Mouse (Mus musculus): ENCODE data around the gene Dcdc2a. TPM values are rescaled to one million over a fixed set of nuclear protein-coding genes. Genes with fewer than 3 reads are reported as not detected.
A peak's percentile ranks its signal among the peaks of the same experiment; 100 is the strongest.

The Dcdc2a gene
- polyA plus RNA-seq, 1 experiment from 2014 or later: 34.5 TPM

DNA sequence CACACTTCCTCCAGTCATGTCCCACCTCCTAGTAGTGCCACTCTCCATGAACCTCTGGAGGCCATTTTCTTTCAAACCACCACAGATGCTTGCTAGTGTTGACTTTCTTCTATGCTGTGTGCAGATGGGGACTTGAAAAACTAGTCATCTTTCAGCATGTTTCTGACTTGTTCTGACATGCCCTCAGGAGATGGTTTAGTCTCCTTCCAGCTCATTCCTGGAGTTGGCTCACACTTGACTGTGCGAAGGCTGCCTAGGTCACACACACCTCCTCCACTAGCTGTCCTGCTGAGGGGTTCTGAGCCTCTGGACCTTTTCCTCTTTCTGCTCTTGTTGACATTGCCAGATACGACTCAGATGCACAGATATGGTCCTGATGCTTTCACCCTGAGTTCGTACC lies 106.8 kb downstream of the Dcdc2a start:
- Histone ChIP-seq H3K9ac (ENCODE audit: low read depth, low read length) (no peak overlapping the region), H3K9me3 (ENCODE audit: control insufficient read depth, low read length) (no peaks in the 10 kb centered on the region), H3K4me2 (replicated peaks; ENCODE audit: low read depth, low read length) (no peak overlapping the region), H3K4me3 (ENCODE audit: low read length) (no peak overlapping the region), H3K4me1 (ENCODE audit: control insufficient read depth, insufficient read depth, low read length) (no peaks in the 10 kb centered on the region), H3K27me3 (ENCODE audit: control insufficient read depth, insufficient read depth, low read length) (no peaks in the 10 kb centered on the region), H3K36me3 (ENCODE audit: control insufficient read depth, insufficient read depth, low read length) (no peaks in the 10 kb centered on the region), H3K27ac (ENCODE audit: low read depth, low read length) (no peak overlapping the region)
- WGBS: 83% methylated on average over 3 of the region's 3 CpGs
- ATAC-seq (ENCODE audit: low FRiP score, low TSS enrichment): no peak

DNA sequence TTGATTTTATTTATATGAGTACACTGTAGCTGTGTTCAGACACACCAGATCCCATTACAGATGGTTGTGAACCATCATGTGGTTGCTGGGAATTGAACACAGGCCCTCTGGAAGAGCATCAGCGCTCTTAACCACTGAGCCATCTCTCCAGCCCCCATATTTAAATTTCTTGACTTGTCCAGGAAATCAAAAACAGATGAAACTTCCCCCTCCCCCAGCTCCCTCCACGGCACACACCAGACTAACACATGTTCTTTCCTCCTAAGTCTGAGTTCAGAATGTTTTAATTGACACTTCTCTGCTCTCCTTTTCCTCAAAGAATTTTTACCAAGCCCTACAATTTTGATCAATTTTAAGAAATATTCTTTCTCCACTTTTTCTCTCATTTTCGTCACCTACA lies 113.1 kb downstream of the Dcdc2a start:
- Histone ChIP-seq H3K9me3 (ENCODE audit: control insufficient read depth, low read length) (no peaks in the 10 kb centered on the region), H3K36me3 (ENCODE audit: control insufficient read depth, insufficient read depth, low read length) (no peaks in the 10 kb centered on the region), H3K4me2 (replicated peaks; ENCODE audit: low read depth, low read length) (no peak overlapping the region), H3K27me3 (ENCODE audit: control insufficient read depth, insufficient read depth, low read length) (no peaks in the 10 kb centered on the region), H3K9ac (ENCODE audit: low read depth, low read length) (no peak overlapping the region), H3K27ac (ENCODE audit: low read depth, low read length) (no peak overlapping the region), H3K4me1 (ENCODE audit: control insufficient read depth, insufficient read depth, low read length) (no peaks in the 10 kb centered on the region), H3K4me3 (ENCODE audit: low read length) (no peak overlapping the region)
- ATAC-seq (ENCODE audit: low FRiP score, low TSS enrichment): no peak
- WGBS: 86% methylated on average over 3 of the region's 3 CpGs

DNA sequence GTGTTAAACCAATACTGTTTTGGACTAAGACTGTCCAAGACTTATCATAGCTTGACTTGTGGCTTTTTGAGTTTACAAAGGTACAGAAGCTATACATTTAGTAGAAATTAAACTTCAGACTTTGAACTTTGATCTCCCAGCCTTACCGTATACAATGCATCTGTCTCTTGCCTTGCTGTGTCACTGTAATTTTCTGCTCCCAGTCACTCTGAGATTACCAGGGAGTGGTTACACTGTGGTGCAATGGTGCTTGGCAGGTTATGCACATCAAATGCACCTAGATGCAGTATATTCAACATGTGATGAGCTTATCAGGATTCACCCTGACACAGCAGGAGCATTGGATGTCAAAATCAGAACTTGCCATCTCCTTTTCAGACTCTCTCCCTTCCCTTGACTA lies 122.0 kb downstream of the Dcdc2a start:
- no peak for ATAC-seq (ENCODE audit: low FRiP score, low TSS enrichment)
- H3K4me3 ChIP-seq (ENCODE audit: low read length): no peak overlapping the region
- H3K9me3 ChIP-seq (ENCODE audit: control insufficient read depth, low read length): no peaks in the 10 kb centered on the region
- no peaks in the 10 kb centered on the region for H3K36me3 ChIP-seq (ENCODE audit: control insufficient read depth, insufficient read depth, low read length)
- no peaks in the 10 kb centered on the region for H3K27me3 ChIP-seq (ENCODE audit: control insufficient read depth, insufficient read depth, low read length)
- no peak overlapping the region for H3K27ac ChIP-seq (ENCODE audit: low read depth, low read length)
- WGBS: 71% methylated on average over 1 of the region's 1 CpGs
- H3K4me1 ChIP-seq (ENCODE audit: control insufficient read depth, insufficient read depth, low read length): no peaks in the 10 kb centered on the region
- H3K9ac ChIP-seq (ENCODE audit: low read depth, low read length): no peak overlapping the region
- no peak overlapping the region for H3K4me2 ChIP-seq (replicated peaks; ENCODE audit: low read depth, low read length)

DNA sequence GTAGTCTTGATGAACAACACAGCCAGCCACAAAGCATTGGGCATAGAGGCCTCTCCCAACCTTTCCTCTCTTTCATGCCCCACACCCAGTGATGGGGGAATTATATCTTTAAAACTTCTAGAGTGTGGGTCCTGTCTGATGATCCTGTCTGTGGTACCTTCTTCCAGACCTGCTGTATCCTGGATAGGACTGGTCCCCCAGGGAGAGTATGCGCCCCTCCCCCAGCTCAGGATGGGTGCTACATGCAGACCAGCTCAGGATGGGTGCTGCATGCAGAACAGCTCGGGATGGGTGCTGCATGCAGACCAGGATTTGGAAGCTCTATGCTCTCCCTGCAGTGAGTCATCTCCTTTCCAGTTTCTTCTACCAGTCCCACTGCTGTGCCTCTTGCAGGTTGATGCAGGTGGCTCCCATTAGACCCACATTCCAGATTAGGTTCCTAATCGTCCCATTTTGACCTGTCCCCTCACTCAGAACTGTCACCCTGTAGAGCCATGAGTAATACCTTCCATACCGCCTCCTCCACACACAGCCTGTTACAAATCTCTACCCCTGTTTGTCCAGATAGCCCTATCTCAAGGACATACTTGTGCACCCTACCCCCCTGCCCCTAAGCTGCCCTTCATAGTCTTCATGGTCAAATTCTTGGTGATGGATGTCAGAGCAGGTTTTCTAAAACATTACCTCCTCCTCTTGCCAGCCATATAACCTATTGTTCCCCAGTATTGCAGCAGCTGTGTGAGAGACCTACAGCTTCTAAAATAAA lies 122.6 kb downstream of the Dcdc2a start:
- no peaks in the 10 kb centered on the region for H3K4me1 ChIP-seq (ENCODE audit: control insufficient read depth, insufficient read depth, low read length)
- H3K27ac ChIP-seq (ENCODE audit: low read depth, low read length): no peak overlapping the region
- H3K36me3 ChIP-seq (ENCODE audit: control insufficient read depth, insufficient read depth, low read length): no peaks in the 10 kb centered on the region
- H3K4me2 ChIP-seq (replicated peaks; ENCODE audit: low read depth, low read length): no peak overlapping the region
- 77% methylated on average over 4 of the region's 4 CpGs for WGBS
- no peaks in the 10 kb centered on the region for H3K27me3 ChIP-seq (ENCODE audit: control insufficient read depth, insufficient read depth, low read length)
- no peak for ATAC-seq (ENCODE audit: low FRiP score, low TSS enrichment)
- H3K9ac ChIP-seq (ENCODE audit: low read depth, low read length): no peak overlapping the region
- no peak overlapping the region for H3K4me3 ChIP-seq (ENCODE audit: low read length)
- H3K9me3 ChIP-seq (ENCODE audit: control insufficient read depth, low read length): no peaks in the 10 kb centered on the region

DNA sequence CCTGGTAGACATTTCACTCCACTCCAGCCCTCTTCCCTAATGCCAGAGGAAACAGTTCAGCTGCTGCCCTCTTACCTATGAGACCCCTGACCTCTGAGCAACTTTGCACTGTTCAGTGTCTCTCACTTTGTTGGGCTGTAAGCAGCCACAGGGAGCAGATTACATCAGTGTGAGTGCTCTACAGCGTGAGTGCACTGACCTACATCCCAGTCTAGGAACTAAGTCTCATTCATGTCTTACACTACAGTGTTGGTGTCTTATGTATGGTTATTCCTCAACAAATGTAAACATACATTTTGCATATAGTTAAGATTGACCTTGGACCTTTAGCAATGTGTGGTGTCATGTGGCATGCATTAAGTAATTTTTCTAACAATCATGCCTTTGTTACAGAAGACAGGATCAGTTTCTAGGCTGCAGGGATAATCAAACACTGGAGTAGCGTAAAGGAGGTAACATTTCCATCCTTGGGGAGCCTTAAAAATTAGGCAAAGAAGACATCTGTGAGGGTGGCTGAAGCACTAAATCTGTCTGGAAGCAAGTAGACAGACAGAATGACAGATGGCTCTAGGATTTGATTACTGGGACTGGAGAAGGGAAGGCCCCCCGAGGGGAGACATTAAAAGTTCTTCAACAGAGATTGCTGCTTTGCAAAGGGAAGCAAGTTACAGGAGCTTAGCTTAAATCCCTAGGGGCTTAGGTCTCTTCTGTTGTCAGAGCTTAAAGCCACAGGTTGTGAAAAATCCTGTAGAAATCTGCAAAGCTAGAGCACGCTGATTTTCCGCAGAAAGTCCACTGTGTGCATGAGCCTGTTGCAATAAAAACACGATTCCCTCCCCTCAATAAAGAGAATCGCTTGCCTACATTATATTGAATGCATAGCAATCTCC lies 130.9 kb downstream of the Dcdc2a start:
- Histone ChIP-seq H3K9ac (ENCODE audit: low read depth, low read length) (no peak overlapping the region), H3K9me3 (ENCODE audit: control insufficient read depth, low read length) (no peaks in the 10 kb centered on the region), H3K27ac (ENCODE audit: low read depth, low read length) (no peak overlapping the region; the same call in 1 of the 2 replicates), H3K4me3 (ENCODE audit: low read length) (no peak overlapping the region), H3K36me3 (ENCODE audit: control insufficient read depth, insufficient read depth, low read length) (no peaks in the 10 kb centered on the region), H3K4me2 (replicated peaks; ENCODE audit: low read depth, low read length) (peak overlapping the region; percentile 32), H3K27me3 (ENCODE audit: control insufficient read depth, insufficient read depth, low read length) (no peaks in the 10 kb centered on the region), H3K4me1 (ENCODE audit: control insufficient read depth, insufficient read depth, low read length) (peaks cover 9% of the 10 kb centered on the region; the same call in 1 of the 2 replicates)
- no peak for ATAC-seq (ENCODE audit: low FRiP score, low TSS enrichment)
- 21% methylated on average over 7 of the region's 7 CpGs for WGBS

DNA sequence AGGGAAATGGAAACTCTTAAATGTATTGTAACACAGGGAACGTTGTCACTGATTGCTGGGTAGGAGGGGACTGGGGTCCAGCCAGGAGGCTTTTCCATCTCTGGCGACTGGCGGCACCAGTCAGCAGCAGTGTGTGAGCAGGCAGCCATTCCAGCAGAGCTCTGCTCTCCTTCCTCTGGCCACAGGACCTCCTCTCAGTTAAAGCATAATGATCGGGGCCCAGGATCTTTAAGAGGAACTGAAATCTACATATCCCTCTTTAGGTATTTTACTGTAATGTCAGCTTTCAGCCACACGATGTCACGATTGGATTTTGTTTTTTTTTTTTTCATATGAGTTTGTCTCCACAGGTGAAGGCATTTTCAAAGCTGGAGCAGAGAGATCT lies 131.5 kb downstream of the Dcdc2a start:
- H3K4me3 ChIP-seq (ENCODE audit: low read length): no peak overlapping the region
- H3K27me3 ChIP-seq (ENCODE audit: control insufficient read depth, insufficient read depth, low read length): no peaks in the 10 kb centered on the region
- no peak overlapping the region for H3K9ac ChIP-seq (ENCODE audit: low read depth, low read length)
- peaks cover 9% of the 10 kb centered on the region; the same call in 1 of the 2 replicates for H3K4me1 ChIP-seq (ENCODE audit: control insufficient read depth, insufficient read depth, low read length)
- peak overlapping the region; percentile 32 for H3K4me2 ChIP-seq (replicated peaks; ENCODE audit: low read depth, low read length)
- no peaks in the 10 kb centered on the region for H3K36me3 ChIP-seq (ENCODE audit: control insufficient read depth, insufficient read depth, low read length)
- no peak overlapping the region; the same call in 1 of the 2 replicates for H3K27ac ChIP-seq (ENCODE audit: low read depth, low read length)
- H3K9me3 ChIP-seq (ENCODE audit: control insufficient read depth, low read length): no peaks in the 10 kb centered on the region
- WGBS: 7% methylated on average over 6 of the region's 6 CpGs
- peak; percentile 56; the same call in 1 of the 2 replicates for ATAC-seq (ENCODE audit: low FRiP score, low TSS enrichment)

DNA sequence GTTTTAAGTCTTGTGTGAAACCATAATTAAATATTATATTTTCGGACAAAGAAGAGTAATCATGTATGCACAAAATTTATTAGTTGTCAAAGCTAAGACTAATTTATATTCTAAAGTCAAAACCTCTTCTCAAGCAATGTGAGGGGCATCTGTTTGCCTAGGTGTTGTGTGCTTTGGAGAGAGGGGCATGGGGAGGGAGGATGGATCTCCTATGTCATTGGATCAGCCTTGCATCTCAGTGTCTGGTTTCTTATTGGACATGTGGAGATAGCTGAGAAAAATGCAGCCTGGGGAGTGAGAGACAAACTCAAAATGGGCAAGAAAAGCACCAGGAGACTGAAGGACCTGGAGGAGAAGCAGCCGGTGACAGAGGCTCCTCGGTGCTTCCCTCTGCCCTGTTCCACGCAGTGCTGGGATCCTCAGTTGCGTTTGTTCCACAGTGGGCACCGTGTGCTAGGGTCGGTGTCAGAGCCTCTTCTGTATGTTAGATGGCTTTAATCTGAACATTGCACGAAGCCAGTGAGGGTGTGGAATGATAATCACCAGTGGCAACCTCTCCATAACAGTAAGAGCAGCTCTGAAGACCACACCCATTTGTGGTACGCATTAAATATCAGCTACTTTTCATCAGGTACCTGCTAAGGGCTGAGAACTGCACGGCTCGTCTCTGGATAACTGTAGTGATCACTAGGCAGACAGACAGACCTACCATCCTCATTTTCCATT lies 133.8 kb downstream of the Dcdc2a start:
- no peak overlapping the region for H3K9ac ChIP-seq (ENCODE audit: low read depth, low read length)
- no peak for ATAC-seq (ENCODE audit: low FRiP score, low TSS enrichment)
- H3K27me3 ChIP-seq (ENCODE audit: control insufficient read depth, insufficient read depth, low read length): no peaks in the 10 kb centered on the region
- no peak overlapping the region for H3K27ac ChIP-seq (ENCODE audit: low read depth, low read length)
- no peaks in the 10 kb centered on the region for H3K36me3 ChIP-seq (ENCODE audit: control insufficient read depth, insufficient read depth, low read length)
- no peaks in the 10 kb centered on the region for H3K9me3 ChIP-seq (ENCODE audit: control insufficient read depth, low read length)
- 78% methylated on average over 11 of the region's 11 CpGs for WGBS
- H3K4me1 ChIP-seq (ENCODE audit: control insufficient read depth, insufficient read depth, low read length): peaks cover 9% of the 10 kb centered on the region; the same call in 1 of the 2 replicates
- no peak overlapping the region for H3K4me2 ChIP-seq (replicated peaks; ENCODE audit: low read depth, low read length)
- H3K4me3 ChIP-seq (ENCODE audit: low read length): no peak overlapping the region

DNA sequence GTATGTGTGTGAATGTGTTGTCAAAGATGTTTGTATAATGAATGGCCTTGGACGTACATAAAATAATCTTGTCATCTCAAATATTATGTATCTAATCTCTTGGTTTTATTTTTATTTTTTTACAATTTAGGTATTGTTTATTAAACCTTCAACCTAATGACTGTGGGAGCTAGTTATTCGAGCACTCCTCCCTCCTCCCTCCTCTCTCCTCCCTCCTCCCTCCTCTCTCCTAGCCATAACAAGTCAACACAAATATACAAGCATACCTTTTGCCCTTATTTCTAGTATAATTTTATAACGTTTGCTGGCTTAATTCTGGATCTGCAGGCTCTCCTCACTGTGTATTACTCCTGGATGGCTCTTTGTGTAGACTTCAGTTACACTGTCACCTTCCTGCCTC lies 134.4 kb downstream of the Dcdc2a start:
- peaks cover 9% of the 10 kb centered on the region; the same call in 1 of the 2 replicates for H3K4me1 ChIP-seq (ENCODE audit: control insufficient read depth, insufficient read depth, low read length)
- H3K36me3 ChIP-seq (ENCODE audit: control insufficient read depth, insufficient read depth, low read length): no peaks in the 10 kb centered on the region
- 79% methylated on average over 3 of the region's 3 CpGs for WGBS
- no peak overlapping the region for H3K9ac ChIP-seq (ENCODE audit: low read depth, low read length)
- H3K9me3 ChIP-seq (ENCODE audit: control insufficient read depth, low read length): no peaks in the 10 kb centered on the region
- no peak overlapping the region for H3K27ac ChIP-seq (ENCODE audit: low read depth, low read length)
- H3K4me2 ChIP-seq (replicated peaks; ENCODE audit: low read depth, low read length): no peak overlapping the region
- ATAC-seq (ENCODE audit: low FRiP score, low TSS enrichment): no peak
- no peak overlapping the region for H3K4me3 ChIP-seq (ENCODE audit: low read length)
- no peaks in the 10 kb centered on the region for H3K27me3 ChIP-seq (ENCODE audit: control insufficient read depth, insufficient read depth, low read length)
